Mouse (Mus musculus) common myeloid progenitor, adult 5-6 weeks (primary cell): ENCODE measurements around the gene Arhgdia. TPM values are rescaled to one million over a fixed set of nuclear protein-coding genes. Genes with fewer than 3 reads are reported as not detected.

Source experiments
- ATAC-seq: replicated peaks from 2 replicates; pipeline ENCODE4 v1.8.0; 2016; ENCODE audit warnings: low read depth, mild to moderate bottlenecking, moderate TSS enrichment, inconsistent platforms; ENCODE audit not compliant: poor library complexity, severe bottlenecking
- total RNA-seq: library from RNA; stranded (forward); fragments of 200-1000, 187-1606 nt; gene quantifications from 2 replicates; pipeline ENCODE4 v1.2.3, GENCODE M21; 2017

Gene Arhgdia
- total RNA-seq, 1 experiment from 2014 or later: 170 TPM

DNA sequence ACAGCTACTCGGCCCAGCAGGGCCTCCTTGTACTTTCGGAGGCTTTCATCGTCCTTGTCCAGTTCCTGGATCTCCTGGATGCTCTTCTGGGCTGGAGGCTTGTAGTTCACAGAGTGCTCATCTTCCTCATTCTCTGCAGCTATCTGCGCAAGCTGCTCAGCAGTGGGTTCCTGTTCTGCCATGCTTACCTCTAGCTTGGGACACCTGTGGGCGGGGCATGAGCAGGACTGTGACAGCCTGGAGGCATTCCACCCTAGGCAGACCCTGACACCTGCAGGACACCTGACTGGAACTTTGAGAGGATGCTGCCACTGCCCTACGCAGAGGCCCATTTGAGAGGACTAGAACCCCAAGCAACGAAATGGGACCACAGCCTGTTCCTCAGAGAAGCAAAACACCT, 1.2 kb downstream of the Arhgdia start:
- no peak for ATAC-seq

- ATAC-seq: 0 out of 2 replicates have a peak, but pooled peaks have one; percentile 12
Measured at GRCm38 (mm10) chr11:120579316-120580107, 1.9 kb downstream of the Arhgdia start.

DNA sequence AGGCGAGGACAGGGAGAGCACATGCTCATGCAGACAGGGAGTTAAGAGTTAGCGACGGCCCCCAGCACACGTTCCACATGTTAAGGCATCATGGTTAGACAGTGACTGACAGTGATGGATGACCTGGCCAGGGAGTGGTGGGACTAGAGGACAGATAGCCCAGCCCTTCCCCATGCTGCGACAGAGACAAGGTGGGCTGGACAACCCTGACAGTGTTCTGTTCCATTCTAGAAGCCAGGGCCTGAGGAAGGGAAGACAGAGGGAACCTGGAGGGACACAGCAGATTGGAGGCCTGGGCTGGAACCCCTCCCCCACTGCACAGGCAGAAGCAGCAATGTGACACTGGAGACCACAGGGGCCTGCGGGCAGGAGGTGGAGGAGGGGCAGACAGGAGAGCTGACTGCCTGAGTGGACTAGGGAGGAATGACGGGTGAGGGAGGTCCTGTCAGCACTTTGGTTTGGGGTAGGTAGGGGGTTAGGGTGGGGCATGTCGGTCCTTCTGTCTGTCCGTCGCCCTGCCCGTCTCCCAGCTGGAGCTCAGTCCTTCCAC, 2.7 kb downstream of the Arhgdia start:
- ATAC-seq: no peak

DNA sequence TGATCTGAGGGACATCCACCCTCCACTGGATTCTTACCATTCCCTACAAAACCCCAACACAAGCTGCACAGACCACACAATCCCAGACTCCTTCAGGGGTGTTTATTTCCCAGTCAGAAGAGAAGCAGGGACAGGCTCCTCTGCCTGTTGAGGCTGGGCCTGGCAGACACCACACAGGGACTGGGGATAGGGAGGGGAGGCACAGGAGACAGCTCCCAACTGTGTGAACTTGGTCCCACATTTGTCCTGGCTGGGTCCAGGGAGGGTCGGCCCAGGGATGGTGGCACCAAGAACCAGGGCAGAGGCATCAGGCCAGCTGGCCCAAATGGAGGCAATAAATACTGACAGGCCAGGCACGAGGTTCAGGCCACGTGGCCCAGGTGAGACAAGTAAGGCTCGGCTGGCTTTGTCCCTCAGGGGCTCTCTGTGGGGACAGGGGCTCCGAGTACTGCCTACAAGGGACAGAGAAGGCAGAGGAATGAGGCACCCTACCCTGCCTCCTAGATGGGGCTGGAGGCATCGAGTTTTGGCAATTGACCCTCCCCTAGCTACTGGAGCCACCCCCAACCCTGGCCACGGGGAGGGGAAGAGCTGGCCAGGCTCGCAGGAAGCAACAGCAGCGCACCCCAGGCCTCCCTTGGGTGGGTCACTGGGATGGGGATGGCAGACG, 3.3 kb downstream of the Arhgdia start:
- ATAC-seq: no peak

- ATAC-seq: no peak
Measured at GRCm38 (mm10) chr11:120577211-120578023, 4.0 kb downstream of the Arhgdia start.

DNA sequence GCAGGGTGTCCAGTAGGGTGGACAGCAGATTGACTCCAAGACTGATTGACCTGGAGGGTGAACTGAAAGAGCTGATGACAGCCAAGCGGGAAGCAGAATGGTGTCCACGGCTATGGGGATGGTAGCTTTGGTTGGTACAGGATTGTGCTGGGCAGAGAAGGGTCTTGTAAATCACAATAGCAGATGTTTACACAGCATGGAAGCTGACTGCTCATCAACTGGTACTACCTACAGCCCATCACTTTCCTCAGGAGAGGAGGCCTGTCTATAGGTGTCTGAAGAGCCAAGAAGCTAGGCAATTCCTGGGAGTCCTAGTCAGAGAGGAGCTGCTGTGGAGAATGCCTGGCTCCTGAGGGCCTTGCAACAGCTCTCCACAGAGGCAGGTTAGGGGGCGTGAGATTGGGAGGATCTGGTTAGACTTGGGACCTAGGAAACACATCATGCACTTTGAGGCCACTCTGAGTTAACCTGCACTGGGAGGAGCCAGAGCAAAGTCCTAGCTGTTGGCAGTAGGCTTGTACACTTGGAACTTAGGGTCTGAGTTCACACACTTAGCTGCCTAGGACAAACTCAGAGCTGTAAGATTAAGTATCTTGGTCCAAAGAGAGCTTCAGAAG, 5.0 kb downstream of the Arhgdia start:
- no peak for ATAC-seq

- no peak for ATAC-seq
Measured at GRCm38 (mm10) chr11:120575940-120576339, 5.5 kb downstream of the Arhgdia start.

DNA sequence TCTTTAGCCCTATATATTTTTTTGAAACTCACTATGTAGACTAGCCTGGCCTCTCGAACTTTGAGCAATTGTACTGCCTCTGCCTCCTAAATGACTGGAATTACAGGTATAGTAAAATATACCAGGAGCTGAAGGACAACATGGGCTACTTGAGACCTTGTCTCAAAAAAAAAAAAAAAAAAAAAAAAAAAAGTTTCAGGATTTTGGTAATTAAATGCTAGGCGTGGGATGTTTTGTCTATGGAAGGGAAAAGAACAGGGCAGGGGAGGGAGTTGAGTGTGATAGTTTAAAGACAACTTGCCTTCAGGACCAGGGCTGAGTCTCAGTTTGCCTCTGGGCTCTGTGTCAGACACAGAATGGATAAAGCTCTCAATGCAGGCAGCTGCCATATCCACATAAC, 6.4 kb downstream of the Arhgdia start:
- ATAC-seq: no peak

GRCm38 (mm10) chr11:120574278-120574600, 7.2 kb downstream of the Arhgdia start:
- no peak for ATAC-seq

DNA sequence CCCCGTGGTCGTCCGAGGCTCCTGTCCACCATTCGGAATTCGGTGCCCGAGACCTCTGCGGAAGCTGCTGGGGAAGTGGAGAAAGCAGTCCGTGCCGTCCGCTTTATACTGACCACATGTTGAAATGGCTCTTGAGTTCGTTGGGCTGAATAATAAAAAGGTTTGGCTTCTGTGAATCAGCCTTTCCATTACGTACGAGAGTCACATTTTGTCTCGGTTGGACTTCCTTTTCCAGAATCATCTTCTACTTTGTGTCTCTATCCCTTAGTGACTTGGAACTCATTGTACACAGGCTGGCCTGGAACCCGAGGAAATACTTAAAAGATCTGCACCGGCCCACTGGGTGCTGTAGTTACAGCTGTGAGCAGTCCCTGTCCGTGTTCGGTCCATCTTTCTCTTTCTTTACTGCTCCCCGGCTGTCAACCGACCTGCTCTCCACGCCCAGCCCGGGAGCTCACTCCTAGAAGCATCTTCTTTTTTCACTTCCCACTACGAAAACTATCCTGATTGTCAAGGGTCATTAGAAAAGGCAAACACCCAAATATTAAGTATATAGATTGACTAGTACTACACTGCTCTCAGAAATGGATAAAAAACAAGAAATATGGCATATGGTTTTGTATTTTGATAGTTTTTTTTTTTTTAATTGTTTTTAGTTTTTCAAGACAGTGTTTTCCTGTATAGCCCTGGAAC, 7.7 kb downstream of the Arhgdia start:
- no peak for ATAC-seq

DNA sequence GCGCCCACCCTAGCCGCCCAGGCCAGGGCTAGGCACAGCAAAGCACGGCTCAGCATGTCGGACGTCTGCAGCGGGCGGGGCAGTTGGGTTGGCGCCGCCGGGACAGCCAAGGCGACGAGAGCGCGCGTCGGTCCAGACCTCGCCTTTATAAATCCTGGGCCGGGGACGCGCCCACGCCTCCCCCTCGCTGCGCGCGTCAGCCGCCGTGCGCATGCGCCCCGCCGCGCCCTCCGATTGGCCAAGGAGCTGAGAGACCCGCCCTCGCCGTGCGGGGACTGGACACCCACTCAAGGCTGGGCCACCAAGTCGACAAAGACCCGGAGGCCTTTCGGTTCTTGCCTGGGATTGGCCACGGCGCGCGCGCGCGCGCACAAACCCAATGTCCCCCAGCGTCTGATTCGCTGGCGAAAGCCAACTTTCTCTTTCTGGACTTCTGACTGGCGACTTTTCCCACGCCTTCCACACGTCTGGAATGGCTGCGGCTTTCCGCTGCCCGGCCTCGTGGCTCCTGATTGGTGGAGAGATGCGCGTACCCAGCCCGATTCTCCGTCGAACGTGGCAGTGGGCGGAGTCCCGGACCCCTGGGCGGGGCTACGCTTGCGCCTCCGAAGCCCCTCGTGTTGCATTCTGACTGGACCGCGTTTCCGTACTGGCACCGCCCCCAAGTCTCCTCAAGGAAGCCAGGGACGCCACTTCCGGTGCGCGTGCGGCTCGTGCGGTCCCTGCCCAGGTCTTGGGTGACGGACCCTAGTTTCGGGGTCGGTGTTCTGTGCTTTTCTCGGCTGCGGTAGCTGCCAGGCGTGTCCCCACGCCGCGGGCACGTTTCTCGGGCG, 8.5 kb downstream of the Arhgdia start, which contains the start of gene P4hb:
Gene P4hb, minus strand, starts transcription at position 502 of the 833 bp plus-strand sequence.
- peak; percentile 83 for ATAC-seq

DNA sequence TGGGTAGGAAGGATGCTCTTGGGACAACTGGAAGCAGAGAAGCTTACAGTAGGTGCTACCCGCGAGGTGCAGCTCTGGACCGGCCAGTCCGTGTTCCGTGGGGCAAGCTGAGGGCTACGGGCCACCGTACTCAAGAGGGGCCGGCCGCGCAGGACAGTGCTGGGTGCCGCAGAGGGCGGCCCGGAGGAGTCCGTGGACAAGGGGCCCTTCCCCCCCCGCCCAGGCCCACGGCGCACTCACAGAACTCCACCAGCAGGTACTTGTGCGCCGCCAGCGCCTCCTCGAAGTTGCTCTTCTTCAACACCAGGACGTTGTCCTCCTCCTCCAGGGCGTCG, 9.0 kb downstream of the Arhgdia start:
- no peak for ATAC-seq

DNA sequence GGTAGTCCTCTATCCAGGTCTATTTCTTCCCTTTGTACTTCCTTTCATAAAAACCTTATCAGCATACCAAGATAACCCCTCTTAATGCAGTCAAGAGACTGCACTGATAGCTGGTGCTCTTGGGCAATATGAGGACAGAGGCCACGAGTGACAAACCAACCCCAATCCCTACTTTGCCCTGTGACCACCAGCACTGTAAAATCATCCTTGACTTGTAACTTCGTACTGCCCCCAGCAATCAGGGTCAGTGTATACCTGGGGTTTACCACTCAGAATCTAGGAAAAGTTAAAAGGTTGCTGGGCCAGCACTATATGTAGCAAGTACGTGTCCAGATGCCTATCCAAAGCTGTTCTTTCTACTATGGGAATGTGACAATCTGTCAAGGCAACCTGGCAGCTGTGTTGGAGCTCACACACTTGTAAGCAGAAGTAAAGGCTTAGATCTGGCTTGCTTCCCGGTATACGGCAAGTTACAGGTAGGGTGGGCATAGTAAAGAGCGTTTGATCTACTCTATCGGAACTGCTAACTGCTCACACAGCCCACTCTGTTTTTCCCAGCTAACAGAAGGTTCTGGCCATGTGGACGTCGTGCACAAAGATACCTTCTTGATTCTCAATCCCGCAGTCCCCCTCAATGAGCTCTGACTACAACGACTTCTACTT, 9.5 kb downstream of the Arhgdia start:
- ATAC-seq: no peak

DNA sequence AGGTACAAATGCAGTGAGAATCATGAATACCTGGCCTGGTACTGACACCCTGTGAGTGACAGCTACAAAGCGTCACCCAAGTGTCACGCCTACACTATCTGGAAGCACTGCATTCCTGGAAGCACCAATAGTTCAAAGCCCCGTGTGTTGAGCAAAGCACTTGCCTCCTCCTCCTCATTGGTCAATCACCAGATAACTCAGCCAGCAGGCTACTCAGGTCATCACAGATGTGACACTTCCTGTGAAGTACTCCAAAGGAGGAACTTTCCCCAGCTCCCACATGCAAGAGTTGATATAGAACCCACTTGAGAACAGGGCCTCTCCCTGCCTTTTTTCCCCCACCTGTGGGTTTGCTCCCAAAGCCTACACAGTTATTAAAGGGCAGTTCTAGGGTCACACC, 10.3 kb downstream of the Arhgdia start:
- ATAC-seq: no peak

DNA sequence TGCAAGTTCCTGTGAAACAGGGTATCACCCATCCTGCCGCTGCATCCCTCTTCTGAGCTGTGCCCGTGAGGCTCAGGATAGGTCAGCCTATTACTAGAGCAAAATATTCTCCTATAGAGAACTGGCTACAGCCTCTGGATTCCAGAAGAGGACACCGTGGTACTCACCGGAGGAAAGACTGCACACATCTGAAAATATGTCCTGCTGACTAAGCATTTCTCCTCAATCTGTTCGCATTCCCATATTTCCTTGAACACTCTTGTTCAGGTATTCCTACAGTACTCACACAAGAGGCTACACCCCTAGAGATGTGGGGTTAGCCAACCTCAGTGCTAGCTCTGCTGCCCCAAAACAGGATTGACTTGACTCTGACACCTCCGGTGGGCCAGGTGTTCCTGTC, 13.1 kb downstream of the Arhgdia start:
- ATAC-seq: no peak

- ATAC-seq: no peak
Measured at GRCm38 (mm10) chr11:120565114-120565513, 16.3 kb downstream of the Arhgdia start.

DNA sequence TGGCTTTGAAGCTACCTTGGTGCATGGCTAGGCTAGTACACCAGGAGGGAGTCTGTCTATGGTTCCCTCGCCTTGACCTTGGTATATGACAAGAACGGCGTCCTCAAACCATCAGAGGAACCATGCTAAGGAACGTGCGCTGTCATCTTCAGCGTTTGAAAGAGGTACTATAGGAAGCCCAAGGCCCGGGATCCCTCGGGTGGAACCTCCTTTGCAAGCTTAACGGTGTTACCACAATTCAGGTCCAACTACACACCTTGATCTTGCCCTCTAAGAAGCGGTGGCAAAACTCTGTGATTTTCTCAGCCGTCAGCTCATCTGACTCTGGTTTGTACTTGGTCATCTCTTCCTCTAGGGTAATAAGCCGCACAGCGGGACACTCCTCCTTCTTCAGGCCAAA, 18.5 kb downstream of the Arhgdia start:
- ATAC-seq: no peak

DNA sequence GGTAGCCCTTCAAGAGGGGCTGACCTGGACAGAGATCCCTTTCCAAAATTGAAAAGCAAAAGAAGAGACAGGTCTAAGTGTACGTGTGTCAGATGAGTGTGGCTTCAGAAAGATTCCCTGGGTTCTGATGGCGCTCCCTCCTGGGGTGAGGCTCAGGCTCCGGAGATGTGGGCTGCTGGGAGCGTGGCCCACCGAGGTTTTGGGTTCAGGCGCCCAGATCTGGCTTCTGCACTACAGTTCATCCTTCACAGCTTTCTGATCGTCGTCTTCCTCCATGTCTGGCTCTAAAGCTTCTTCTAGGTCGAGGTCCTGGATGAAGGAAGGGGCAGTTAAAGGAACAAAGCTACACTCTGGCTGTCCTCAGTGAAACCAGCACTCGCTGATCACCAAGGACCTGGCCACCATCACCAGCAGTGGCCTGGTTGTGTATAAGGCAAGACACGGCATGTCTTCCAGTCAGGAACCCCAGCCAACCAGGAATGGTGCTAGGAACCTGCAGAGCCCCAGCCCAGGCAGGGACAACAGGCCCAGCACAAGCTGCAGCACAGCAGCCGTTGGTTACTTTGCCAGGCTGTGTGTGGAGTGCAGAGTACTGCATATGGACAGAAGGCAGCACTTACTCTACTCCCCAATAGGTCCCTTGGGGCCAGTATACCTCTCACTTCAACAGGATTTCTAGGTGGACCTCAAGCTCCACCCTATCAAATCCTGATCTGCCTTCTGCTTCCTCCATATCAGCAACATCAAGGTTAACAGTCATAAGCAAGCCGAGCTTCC, 20.3 kb downstream of the Arhgdia start:
- no peak for ATAC-seq
